Mouse (Mus musculus): ENCODE measurements around the gene Kif5a.

Kif5a gene

DNA sequence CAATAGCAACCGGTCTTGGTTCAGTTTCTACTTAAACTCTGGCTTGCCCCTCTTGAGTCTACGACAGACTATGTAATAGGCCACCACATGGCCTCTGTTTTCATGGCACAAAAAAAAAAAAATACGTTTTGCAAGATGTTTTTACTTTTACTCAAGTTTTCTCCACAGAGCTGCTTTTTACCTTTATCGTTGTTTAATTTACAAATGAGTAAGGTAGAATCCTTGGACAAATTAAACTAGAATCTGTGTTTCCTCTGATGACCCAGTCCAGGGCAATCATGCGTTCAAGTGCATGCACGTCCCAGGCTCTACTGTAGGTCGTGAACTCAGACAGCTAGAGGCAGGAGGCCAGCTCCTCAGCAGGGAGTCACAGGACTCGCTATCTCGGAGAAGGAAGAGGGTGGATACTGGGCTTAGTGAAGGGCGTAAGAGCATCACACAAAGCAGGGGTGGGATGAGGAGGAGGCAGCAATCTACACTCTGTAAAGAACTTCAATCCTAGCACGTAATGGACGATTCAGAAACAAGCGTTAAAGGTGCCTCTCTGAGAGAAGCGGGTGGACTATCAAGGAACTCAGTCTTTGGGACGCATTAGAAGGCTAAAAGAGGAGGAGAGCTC lies 26.5 kb upstream of the Kif5a start:
- DNase-seq (ENCODE audit: low spot score) = peak; percentile 64

DNA sequence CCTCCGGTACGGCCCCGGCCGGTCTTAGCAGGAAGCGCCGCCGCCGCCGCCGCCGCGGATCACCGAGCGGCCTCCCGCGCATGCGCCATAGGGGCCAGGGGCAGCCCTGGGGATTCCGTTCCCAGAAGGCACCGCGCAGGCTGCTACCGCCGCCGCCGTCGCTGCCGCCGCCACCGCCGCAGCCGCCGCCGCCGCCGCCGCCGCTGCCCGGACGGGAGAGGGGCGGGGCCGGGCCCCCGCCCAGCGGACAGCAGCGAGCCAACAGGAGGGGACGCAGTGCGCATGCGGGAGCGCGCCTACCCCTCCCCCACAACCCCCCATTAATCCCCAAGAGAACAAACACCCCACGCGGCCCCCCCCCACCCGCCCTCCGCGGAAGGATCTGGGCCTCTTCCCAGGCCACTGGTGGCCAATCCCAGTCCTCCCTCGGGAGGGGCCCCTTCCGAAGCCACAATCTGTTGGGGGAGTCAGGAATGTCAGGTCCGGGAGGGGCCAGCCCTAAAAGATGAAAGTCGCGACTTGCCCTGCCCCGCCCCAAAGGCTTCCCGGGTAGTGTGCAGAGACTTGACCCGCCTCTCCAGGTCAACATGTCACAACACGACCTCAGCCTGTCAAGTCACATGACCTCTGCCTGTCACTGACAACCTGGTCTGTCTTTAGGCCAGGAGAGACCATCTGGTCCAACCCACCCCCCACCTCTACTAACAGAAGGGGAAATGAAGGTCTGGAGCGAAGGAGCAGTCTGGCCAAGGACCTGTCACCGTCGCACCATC lies 25.8 kb upstream of the Kif5a start, which contains the start of gene Mbd6:
Mbd6 (minus strand) TSS at position 219 of the 773 bp plus-strand sequence.
- peak; percentile 91 for DNase-seq (ENCODE audit: low spot score)

DNA sequence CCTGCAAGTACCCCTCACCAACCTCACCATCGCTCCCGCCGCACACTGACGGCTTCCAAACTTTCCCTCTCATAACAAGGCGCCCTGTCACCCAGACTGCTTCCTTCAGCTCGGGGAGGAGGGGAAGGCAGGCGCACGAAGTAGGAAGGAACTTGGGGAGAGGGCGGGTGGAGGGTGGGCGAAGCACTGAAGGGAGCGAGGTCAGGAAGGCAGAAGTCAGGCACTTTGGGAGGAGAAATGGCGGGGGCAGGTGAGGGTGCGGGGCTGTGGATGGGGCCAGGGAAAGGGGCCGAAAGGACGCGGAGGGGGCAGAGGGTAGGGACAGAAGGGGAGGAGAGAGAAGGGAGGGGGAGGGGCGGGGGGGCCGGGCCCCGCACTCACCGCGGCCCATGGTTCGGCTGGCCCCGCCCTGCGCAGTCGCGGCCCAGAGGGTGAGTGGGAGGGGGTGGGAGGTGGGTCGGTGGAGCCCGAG lies 25.2 kb upstream of the Kif5a start:
- peak; percentile 67 for DNase-seq (ENCODE audit: low spot score)

GRCm38 (mm10) chr10:127287936-127288293 lies 24.8 kb upstream of the Kif5a start:
- no peak for DNase-seq (ENCODE audit: low spot score)

DNA sequence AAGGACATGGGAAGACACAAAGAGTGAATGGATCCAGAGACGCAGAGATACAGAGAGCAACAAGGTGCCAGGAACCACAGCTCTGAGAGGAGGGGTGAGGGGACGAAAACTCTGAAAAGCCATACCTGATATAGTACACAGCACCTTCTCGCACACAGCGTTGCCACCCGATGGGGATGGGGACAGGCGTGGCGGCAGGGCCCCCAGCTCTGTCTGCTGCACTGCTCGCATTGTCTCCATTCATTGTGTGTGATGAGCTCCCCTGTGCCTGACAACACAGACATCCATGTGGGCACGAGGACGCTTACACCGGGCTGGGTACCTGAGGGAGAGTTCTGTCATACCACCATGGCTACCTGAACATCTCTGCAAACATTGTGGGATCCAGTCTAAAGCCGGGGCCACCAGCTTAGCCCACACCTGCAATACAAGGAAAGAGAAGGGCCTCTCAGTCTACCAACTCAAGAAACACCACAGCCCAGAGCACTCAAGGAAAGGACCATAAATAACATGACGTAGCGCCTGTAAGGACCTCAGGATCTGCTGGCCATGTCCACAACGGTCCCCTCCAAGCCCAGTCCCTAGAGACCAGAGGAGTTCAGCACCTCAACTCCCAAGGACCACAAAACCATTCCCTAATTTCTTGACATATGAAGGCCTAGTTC lies 24.3 kb upstream of the Kif5a start:
- no peak for DNase-seq (ENCODE audit: low spot score)

DNA sequence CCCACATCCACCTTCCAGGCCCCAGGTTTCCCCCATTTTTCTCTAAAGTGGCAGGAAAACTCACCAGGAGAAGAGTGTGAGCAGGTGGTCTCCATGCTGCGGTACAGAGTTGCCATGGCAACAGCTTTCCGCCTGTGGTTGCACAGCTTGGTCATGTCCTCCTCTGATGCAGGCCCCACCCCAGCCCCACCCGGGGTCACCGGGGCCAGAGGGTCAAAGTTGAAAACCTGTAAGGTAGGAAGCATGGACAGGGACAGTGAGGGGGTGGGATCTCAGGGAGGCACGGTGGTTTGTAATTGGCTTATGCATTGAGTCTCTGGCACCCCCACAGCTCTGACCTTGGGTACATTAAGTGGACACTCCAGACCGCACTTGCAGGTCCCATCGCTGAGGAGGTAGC lies 23.6 kb upstream of the Kif5a start:
- DNase-seq (ENCODE audit: low spot score) = peak; percentile 36

DNA sequence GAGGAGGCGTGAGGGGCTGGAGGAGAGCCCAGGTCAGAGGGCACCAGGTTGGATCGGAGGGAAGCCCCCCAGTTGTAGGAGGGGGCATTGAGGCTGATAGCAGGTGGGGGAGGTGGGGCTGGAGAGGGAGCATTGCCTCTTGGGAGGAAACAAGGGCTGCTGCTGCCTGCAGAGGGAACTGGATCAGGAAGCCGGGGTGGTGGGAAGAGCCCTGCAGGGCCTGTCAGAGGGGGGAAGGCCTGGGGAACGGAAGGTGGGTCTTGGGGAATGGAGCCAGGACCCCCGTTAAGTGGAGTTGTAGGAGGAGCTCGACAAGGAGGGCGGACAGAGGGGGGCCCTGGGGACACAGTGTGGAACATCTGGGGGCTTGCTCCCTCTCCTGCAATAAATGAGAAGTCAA lies 23.0 kb upstream of the Kif5a start:
- no peak for DNase-seq (ENCODE audit: low spot score)

GRCm38 (mm10) chr10:127285644-127286043 lies 22.5 kb upstream of the Kif5a start:
- DNase-seq (ENCODE audit: low spot score) = no peak

- DNase-seq (ENCODE audit: low spot score) = no peak
Observed at GRCm38 (mm10) chr10:127284724-127285500, 21.8 kb upstream of the Kif5a start.

GRCm38 (mm10) chr10:127284105-127284622 lies 21.0 kb upstream of the Kif5a start:
- DNase-seq (ENCODE audit: low spot score) = no peak

- no peak for DNase-seq (ENCODE audit: low spot score)
Observed at GRCm38 (mm10) chr10:127282620-127283215, 19.6 kb upstream of the Kif5a start.

- no peak for DNase-seq (ENCODE audit: low spot score)
Observed at GRCm38 (mm10) chr10:127281316-127281715, 18.2 kb upstream of the Kif5a start.

- DNase-seq (ENCODE audit: low spot score) = no peak
Observed at GRCm38 (mm10) chr10:127279730-127280129, 16.6 kb upstream of the Kif5a start.

- DNase-seq (ENCODE audit: low spot score) = no peak
Observed at GRCm38 (mm10) chr10:127274261-127275022, 11.3 kb upstream of the Kif5a start.

DNA sequence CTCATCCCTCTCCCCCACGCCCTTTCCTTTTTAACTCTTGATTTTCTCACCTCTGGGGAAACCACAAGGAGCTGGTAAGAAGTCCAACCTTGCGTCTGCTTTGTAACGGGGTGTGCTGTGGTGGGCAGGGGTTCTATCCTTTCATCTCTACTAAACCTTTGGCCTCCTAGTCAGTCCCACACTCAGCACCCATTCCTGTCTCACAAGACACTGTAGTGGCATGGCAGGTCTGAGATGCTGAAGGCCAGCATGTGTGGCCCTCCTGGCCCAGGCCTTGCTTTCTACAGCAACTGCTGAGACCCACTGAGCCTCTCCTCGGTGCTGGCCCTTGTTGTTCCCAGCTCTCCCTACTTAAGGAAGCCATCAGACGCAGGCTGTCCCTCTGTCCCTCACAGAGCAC lies 9.2 kb upstream of the Kif5a start:
- no peak for DNase-seq (ENCODE audit: low spot score)

DNA sequence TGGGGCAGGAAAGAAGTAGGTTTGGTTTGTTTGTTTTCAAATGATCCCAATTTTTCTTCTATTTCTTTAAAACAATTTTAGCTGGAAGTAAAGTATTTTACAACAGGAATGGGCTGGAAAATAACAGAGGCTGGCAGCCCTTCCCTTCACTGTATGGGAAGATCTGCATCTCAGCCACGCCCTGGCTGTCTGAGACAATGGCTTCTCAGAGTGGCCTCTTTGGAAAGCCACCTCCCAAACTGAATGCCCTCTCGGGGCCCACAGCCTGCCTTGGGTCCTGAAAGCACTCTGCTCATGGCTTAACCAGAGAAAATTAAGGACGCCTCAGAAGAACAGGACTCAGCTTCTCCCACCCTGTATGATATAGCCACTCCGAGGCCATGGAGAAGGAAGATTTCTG lies 6.7 kb upstream of the Kif5a start:
- no peak for DNase-seq (ENCODE audit: low spot score)

GRCm38 (mm10) chr10:127269036-127269435 lies 5.9 kb upstream of the Kif5a start:
- DNase-seq (ENCODE audit: low spot score) = no peak

GRCm38 (mm10) chr10:127268401-127268800 lies 5.3 kb upstream of the Kif5a start:
- DNase-seq (ENCODE audit: low spot score) = no peak

GRCm38 (mm10) chr10:127267318-127267717 lies 4.2 kb upstream of the Kif5a start:
- no peak for DNase-seq (ENCODE audit: low spot score)

- DNase-seq (ENCODE audit: low spot score) = peak; percentile 98
Observed at GRCm38 (mm10) chr10:127266112-127267091, 3.3 kb upstream of the Kif5a start, which contains the start of gene Dctn2. TSS of gene Dctn2 (plus strand) at chr10:127266368.

All from embryo, embryonic 10.5 days (tissue).